Mouse (Mus musculus) erythroblast, embryonic 14.5 days (primary cell): ENCODE results near the gene Smad3.

Source experiments
- GATA1 ChIP-seq: IDR thresholded peaks from 2 replicates; pipeline ENCODE4 v1.6.1; 2012; ENCODE audit warnings: low read length, inconsistent platforms, mixed read lengths
- TAL1 ChIP-seq: IDR thresholded peaks from 3 replicates; pipeline ENCODE4 v1.6.1; 2012; ENCODE audit warnings: low read length, inconsistent platforms, mixed read lengths

GRCm38 (mm10) chr9:63781714-63782464, 24.1 kb upstream of the Smad3 start:
- no peak for TF ChIP-seq GATA1
- TF ChIP-seq TAL1: no peak
